Mouse (Mus musculus) neural tube, embryonic 11.5 days (tissue): ENCODE results near the gene Chp1. TPM values are rescaled to one million over a fixed set of nuclear protein-coding genes. Genes with fewer than 3 reads are reported as not detected.
A peak's percentile ranks its signal among the peaks of the same experiment; 100 is the strongest.
"Not testable (repeated sequence)": the region's sequence is repeated elsewhere in the genome, so short reads cannot be mapped to it uniquely, and the experiment has no call there.

Experiments used
- ATAC-seq: fragments of 200-750 bp; cut with Nextera tagmentation; 2 replicates; pipeline ENCODE4 v1.8.0; 2017; ENCODE audit warnings: moderate number of reproducible peaks, mild to moderate bottlenecking, moderate TSS enrichment, moderate library complexity; ENCODE audit not compliant: insufficient read depth, low FRiP score, low TSS enrichment
- DNase-seq: peaks from one replicate; pipeline ENCODE4 v3.0.0-alpha.2; 2015; ENCODE audit warnings: low spot score
- H3K27ac ChIP-seq: fragments of 300-500 bp; sonication (generic); 2 replicates; pipeline ENCODE4 v1.5.1; 2014; ENCODE audit warnings: low read depth, mild to moderate bottlenecking, low read length
- H3K27me3 ChIP-seq: fragments of 300-500 bp; sonication (generic); 2 replicates; pipeline ENCODE4 v1.6.1; 2014; ENCODE audit warnings: mild to moderate bottlenecking, low read length, mixed read lengths; ENCODE audit not compliant: control insufficient read depth, insufficient read depth
- H3K36me3 ChIP-seq: fragments of 300-500 bp; sonication (generic); 2 replicates; pipeline ENCODE4 v1.6.1; 2014; ENCODE audit warnings: mild to moderate bottlenecking, low read length, moderate library complexity, mixed read lengths; ENCODE audit not compliant: control insufficient read depth, insufficient read depth
- H3K4me1 ChIP-seq: fragments of 300-500 bp; sonication (generic); 2 replicates; pipeline ENCODE4 v1.6.1; 2014; ENCODE audit warnings: low read length, mixed read lengths; ENCODE audit not compliant: control insufficient read depth, insufficient read depth
- H3K4me2 ChIP-seq: fragments of 300-500 bp; sonication (generic); 2 replicates; pipeline ENCODE4 v1.6.1; 2014; ENCODE audit warnings: low read depth, mild to moderate bottlenecking, moderate library complexity
- H3K4me3 ChIP-seq: fragments of 300-500 bp; sonication (generic); 2 replicates; pipeline ENCODE4 v1.5.1; 2014; ENCODE audit warnings: low read depth, low read length
- H3K9ac ChIP-seq: fragments of 300-500 bp; sonication (generic); 2 replicates; pipeline ENCODE4 v1.6.1; 2014; ENCODE audit warnings: mild to moderate bottlenecking, low read length
- H3K9me3 ChIP-seq: fragments of 300-500 bp; sonication (generic); 2 replicates; pipeline ENCODE4 v1.6.1; 2016; ENCODE audit warnings: low read length; ENCODE audit not compliant: control insufficient read depth
- WGBS: fragments of 180-500 bp; shearing (Covaris S2); extraction: QIAGEN DNeasy Blood & Tissue Kit; methylation state at CpG from one replicate; pipeline ENCODE4 v1.1.7; 2014; 5-methylcytosine and 5-hydroxymethylcytosine counted together
- polyA plus RNA-seq: library from polyadenylated mRNA; unstranded; fragments of >200 nt; fragmentation: Nextera tagmentation; extraction: Ambion mirVana; gene quantifications from 2 replicates; pipeline ENCODE4 v1.2.1, GENCODE M21; 2014

Gene Chp1
- polyA plus RNA-seq, 1 experiment from 2014 or later = 72.8 TPM

DNA sequence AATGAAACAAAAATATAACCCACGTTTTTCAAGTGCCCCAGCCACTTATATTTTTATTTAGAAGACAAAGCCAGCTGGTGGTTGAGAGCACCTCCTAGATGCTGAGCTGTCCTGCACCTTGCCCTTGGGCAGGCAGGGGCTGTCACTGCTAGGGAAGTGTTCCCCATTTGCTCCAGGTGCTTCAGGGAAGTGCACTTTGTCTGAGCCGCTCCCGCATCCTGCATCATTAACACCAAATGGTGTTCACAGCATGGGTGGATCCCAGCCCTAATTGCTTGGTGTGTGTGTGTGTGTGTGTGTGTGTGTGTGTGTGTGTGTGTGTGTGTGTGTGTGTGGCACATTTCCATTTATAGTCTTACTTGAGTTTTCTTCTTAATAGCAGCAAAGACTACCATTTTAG lies 54.1 kb downstream of the Chp1 start:
- not testable (repeated sequence) for H3K4me1 ChIP-seq, H3K4me2 ChIP-seq, ATAC-seq, H3K27ac ChIP-seq, H3K9ac ChIP-seq, H3K4me3 ChIP-seq, DNase-seq, H3K9me3 ChIP-seq, H3K27me3 ChIP-seq
- peaks cover 12% of the 10 kb centered on the region for H3K36me3 ChIP-seq
- 71% methylated on average over 3 of the region's 3 CpGs for WGBS

GRCm38 (mm10) chr2:119602488-119602887 lies 55.0 kb downstream of the Chp1 start:
- Histone ChIP-seq H3K4me2 (no peak overlapping the region), H3K4me1 (no peaks in the 10 kb centered on the region), H3K27me3 (no peaks in the 10 kb centered on the region), H3K4me3 (no peak overlapping the region), H3K36me3 (peaks cover 9% of the 10 kb centered on the region; the same call in 1 of the 2 replicates), H3K27ac (no peak overlapping the region), H3K9ac (no peak overlapping the region), H3K9me3 (no peaks in the 10 kb centered on the region)
- ATAC-seq (no peak), DNase-seq (no peak)
- WGBS = 79% methylated on average over 1 of the region's 1 CpGs

DNA sequence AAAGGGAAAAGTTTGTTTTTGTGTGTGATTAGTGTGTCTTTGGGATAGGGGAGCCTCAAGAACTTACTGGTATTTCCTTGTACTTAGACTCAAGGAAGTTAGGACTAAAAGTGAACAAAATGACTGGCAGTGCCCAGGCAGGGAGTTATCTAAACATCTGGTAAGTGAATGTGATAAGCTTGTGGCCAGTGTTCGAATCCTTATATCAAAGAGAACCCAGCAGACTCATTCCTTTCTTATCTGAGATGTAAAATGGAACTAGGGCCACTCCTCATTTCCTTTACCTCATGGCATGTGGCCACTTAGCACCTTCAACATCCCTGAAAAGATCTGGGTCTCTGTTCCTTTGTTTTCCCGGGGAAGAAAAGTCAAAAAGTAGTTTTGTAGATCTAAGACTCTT lies 56.4 kb downstream of the Chp1 start:
- WGBS = 87% methylated on average over 2 of the region's 2 CpGs
- Histone ChIP-seq H3K4me2 (no peak overlapping the region), H3K4me1 (no peaks in the 10 kb centered on the region), H3K9ac (no peak overlapping the region), H3K4me3 (no peak overlapping the region), H3K9me3 (no peaks in the 10 kb centered on the region), H3K36me3 (peaks cover 8% of the 10 kb centered on the region; the same call in 1 of the 2 replicates), H3K27ac (no peak overlapping the region), H3K27me3 (no peaks in the 10 kb centered on the region)
- ATAC-seq (no peak), DNase-seq (no peak)

DNA sequence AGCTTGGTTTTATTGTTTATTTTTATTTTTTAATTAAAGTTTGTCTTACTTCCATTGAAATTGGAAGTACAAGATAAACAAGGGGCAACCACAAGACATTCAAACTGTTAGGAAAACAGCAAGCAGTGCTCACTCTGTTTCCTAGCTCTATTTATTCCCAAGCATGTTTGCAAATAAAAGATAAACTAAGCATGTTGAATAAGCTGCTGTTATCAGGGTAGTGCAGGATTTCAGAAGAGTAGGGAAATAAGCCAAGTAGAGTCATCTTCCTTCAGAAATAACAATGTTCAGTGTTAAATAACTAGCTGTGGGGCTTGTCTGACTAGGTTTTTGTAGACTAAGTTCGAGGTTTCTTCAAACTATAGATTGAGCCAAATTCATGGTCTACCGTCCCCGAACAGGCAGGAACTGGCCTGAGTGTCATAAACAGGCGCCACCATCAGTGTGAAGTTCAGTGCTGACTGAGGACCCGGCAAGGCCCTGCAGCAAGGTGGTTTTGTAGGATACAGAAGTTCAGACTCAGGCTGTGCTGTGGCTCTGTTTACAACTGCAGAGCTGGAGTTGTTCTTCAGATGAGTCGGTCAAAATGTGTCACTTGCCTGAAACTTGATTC lies 58.0 kb downstream of the Chp1 start:
- Histone ChIP-seq H3K4me3 (no peak overlapping the region), H3K36me3 (peaks cover 8% of the 10 kb centered on the region; the same call in 1 of the 2 replicates), H3K27me3 (no peaks in the 10 kb centered on the region), H3K9ac (no peak overlapping the region), H3K27ac (no peak overlapping the region), H3K4me2 (no peak overlapping the region), H3K4me1 (no peaks in the 10 kb centered on the region), H3K9me3 (no peaks in the 10 kb centered on the region)
- ATAC-seq (no peak), DNase-seq (no peak)
- WGBS = 93% methylated on average over 6 of the region's 6 CpGs

GRCm38 (mm10) chr2:119607023-119607422 lies 59.5 kb downstream of the Chp1 start:
- Histone ChIP-seq H3K4me2 (no peak overlapping the region), H3K27ac (no peak overlapping the region), H3K4me1 (no peaks in the 10 kb centered on the region), H3K9ac (no peak overlapping the region), H3K27me3 (no peaks in the 10 kb centered on the region), H3K4me3 (no peak overlapping the region), H3K9me3 (no peaks in the 10 kb centered on the region), H3K36me3 (peaks cover 8% of the 10 kb centered on the region; the same call in 1 of the 2 replicates)
- WGBS = 96% methylated on average over 4 of the region's 4 CpGs
- ATAC-seq (no peak), DNase-seq (no peak)

GRCm38 (mm10) chr2:119617841-119618198 lies 70.3 kb downstream of the Chp1 start:
- WGBS = under 1% methylated on average over 13 of the region's 13 CpGs
- H3K4me1 ChIP-seq = peaks cover 7% of the 10 kb centered on the region; the same call in 1 of the 2 replicates
- H3K9me3 ChIP-seq = no peaks in the 10 kb centered on the region
- H3K36me3 ChIP-seq = no peaks in the 10 kb centered on the region
- H3K9ac ChIP-seq = peak overlapping the region; percentile 40
- H3K4me2 ChIP-seq = peak overlapping the region; percentile 47
- no peak overlapping the region for H3K27ac ChIP-seq
- no peaks in the 10 kb centered on the region for H3K27me3 ChIP-seq
- ATAC-seq (no peak; the same call in 1 of the 2 replicates), DNase-seq (no peak)
- peak overlapping the region; percentile 59 for H3K4me3 ChIP-seq

DNA sequence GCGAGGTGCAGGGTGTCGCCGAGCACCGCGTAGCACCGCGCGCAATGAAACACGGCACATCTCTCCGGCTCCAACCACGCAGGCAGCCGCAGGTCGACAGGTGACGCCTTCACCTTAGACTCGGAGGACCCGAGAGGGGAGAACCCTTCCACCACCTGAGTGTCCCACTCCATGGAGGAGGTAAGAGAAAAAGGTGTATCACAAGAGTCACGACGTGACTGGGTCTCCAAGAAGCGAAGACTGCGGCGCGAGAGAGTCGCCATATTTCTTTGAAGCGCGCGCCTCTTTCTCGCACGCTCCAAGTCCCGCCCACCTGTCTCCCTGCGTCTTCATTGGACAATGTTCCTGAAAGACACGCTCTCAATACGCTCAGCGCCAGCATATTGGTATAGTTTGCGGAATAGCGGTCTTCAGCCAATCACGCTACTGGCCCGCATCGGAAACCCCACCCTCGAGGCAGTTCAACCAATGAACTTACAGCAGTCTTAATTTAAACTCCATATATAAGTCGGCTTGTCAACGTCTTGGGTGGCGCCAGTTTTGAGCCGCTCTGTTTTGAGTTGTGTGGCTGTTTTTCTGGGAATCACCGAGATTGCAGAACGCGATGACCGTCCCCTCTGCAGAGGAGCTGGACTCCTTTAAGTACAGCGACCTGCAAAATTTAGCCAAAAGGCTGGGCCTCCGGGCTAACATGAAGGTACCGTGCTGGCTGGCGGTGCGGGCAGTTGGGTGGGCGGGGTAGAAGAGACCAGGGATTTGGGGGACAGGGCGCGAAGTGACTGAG lies 70.9 kb downstream of the Chp1 start, which contains the start of the genes Nusap1 and Oip5:
Gene Nusap1, plus strand, starts transcription at position 100 of the 784 bp plus-strand sequence.
Gene Oip5, minus strand, starts transcription at position 271 of the 784 bp plus-strand sequence.
- no peaks in the 10 kb centered on the region for H3K9me3 ChIP-seq
- no peaks in the 10 kb centered on the region for H3K27me3 ChIP-seq
- H3K4me2 ChIP-seq = peak within 1 kb of the TSS; percentile 54

GRCm38 (mm10) chr2:119619002-119619401 lies 71.5 kb downstream of the Chp1 start:
- Histone ChIP-seq H3K4me2 (peak overlapping the region; percentile 54), H3K9ac (peak overlapping the region; percentile 49; the same call in 1 of the 2 replicates), H3K4me3 (peak overlapping the region; percentile 59), H3K27ac (0 out of 2 replicates have a peak overlapping the region, but pooled peaks have one; percentile 27)
- not testable (repeated sequence) for H3K36me3 ChIP-seq, H3K9me3 ChIP-seq, H3K4me1 ChIP-seq, ATAC-seq, H3K27me3 ChIP-seq, DNase-seq
- WGBS = 20% methylated on average over 6 of the region's 6 CpGs

More for the DNA sequence above, 70.9 kb downstream of the Chp1 start, which contains the start of the genes Nusap1 and Oip5:
- under 1% methylated on average over 55 of the region's 55 CpGs for WGBS
- Histone ChIP-seq H3K36me3 (no peaks in the 10 kb centered on the region), H3K27ac (0 out of 2 replicates have a peak within 1 kb of the TSS, but pooled peaks have one; percentile 27), H3K9ac (peak within 1 kb of the TSS; percentile 49), H3K4me3 (peak within 1 kb of the TSS; percentile 59), H3K4me1 (peaks cover 7% of the 10 kb centered on the region; the same call in 1 of the 2 replicates)
- DNase-seq = peak; percentile 93
- ATAC-seq = peak; percentile 100
